Mouse (Mus musculus) erythroblast, embryonic 14.5 days (primary cell): ENCODE results near the gene 1700029P11Rik. TPM values are rescaled to one million over a fixed set of nuclear protein-coding genes. Genes with fewer than 3 reads are reported as not detected.

Experiments
- H3K27me3 ChIP-seq: 2 replicates; pipeline ENCODE4 v1.6.1; 2012; ENCODE audit warnings: inconsistent platforms; ENCODE audit not compliant: control insufficient read depth
- H3K36me3 ChIP-seq: 2 replicates; pipeline ENCODE4 v1.6.1; 2012; ENCODE audit warnings: mild to moderate bottlenecking, inconsistent platforms; ENCODE audit not compliant: control insufficient read depth
- H3K4me1 ChIP-seq: 2 replicates; pipeline ENCODE4 v1.6.1; 2012; ENCODE audit warnings: inconsistent platforms; ENCODE audit not compliant: control insufficient read depth
- H3K4me3 ChIP-seq: replicated peaks from 2 replicates; pipeline ENCODE3; 2012; ENCODE audit warnings: moderate library complexity, mild to moderate bottlenecking, inconsistent platforms
- H3K9me3 ChIP-seq: 2 replicates; pipeline ENCODE4 v1.6.1; 2012; ENCODE audit warnings: low read length, inconsistent platforms, mixed read lengths; ENCODE audit not compliant: control insufficient read depth
- GATA1 ChIP-seq: IDR thresholded peaks from 2 replicates; pipeline ENCODE4 v1.6.1; 2012; ENCODE audit warnings: low read length, inconsistent platforms, mixed read lengths
- TAL1 ChIP-seq: IDR thresholded peaks from 3 replicates; pipeline ENCODE4 v1.6.1; 2012; ENCODE audit warnings: low read length, inconsistent platforms, mixed read lengths
- polyA plus RNA-seq: library from polyadenylated mRNA; stranded (reverse); fragments of >175 nt; gene quantifications from 2 replicates; pipeline ENCODE4 v1.2.3, GENCODE M21; 2012

The 1700029P11Rik gene
- polyA plus RNA-seq, 1 experiment, result not detected

DNA sequence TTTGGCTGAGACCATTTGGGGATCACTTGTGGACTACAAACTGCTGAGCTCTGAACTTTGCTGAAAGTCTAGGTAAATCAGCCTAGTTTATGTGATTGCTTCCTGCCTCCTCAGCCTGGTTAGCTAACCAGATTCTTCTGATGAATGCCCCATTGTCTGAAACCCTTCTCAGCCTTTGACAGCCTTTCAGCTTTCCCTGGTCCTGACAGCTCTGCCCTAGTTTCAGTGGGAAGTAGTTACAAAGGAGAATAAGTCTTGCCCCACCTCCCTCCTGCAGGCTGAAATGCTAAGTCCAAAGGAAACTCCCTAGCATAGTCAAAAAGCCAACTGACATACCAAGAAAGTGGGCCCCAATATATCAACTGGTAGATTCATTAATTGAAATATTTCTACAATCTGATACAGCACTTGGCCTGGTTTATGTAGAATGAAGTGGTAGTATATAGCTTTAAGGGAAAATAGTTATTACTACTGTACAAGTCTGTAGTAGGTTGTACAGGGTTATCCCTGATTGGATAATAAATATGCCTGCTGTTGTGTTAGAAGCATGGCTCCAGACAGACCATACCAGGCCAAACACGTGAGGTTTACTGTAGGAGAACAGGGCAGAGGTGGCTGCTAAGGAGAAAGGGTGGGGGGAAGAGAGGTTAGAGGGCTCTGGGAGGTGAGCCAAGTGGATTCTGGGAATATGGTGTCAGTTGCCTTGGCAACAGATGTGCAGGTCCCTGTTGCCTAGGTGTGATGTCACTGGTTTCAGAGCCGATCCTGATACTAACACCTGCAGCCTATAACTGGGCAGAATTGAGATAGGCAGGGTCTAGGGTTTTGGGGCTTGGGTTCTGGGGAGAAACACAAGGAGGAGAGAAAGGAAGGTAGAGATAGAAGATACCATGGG, 5.2 kb downstream of the 1700029P11Rik start:
- H3K4me3 ChIP-seq, result no peak overlapping the region

GRCm38 (mm10) chr15:81987646-81988045, 7.3 kb downstream of the 1700029P11Rik start, which contains the start of gene Xrcc6:
Gene Xrcc6 (plus strand): TSS chr15:81987835.
- no peak for TF ChIP-seq TAL1
- no peak for TF ChIP-seq GATA1
- H3K9me3 ChIP-seq, result no peaks in the 10 kb centered on the region
- H3K4me3 ChIP-seq, result no peak within 1 kb of the TSS
- H3K36me3 ChIP-seq, result peaks cover 5% of the 10 kb centered on the region
- peaks cover 41% of the 10 kb centered on the region for H3K4me1 ChIP-seq
- H3K27me3 ChIP-seq, result no peaks in the 10 kb centered on the region

More for the DNA sequence above, 5.2 kb downstream of the 1700029P11Rik start:
- H3K9me3 ChIP-seq, result no peaks in the 10 kb centered on the region
- TF ChIP-seq TAL1 (no peak), GATA1 (no peak)
- H3K4me1 ChIP-seq, result peaks cover 21% of the 10 kb centered on the region
- no peaks in the 10 kb centered on the region for H3K27me3 ChIP-seq
- H3K36me3 ChIP-seq, result no peaks in the 10 kb centered on the region

DNA sequence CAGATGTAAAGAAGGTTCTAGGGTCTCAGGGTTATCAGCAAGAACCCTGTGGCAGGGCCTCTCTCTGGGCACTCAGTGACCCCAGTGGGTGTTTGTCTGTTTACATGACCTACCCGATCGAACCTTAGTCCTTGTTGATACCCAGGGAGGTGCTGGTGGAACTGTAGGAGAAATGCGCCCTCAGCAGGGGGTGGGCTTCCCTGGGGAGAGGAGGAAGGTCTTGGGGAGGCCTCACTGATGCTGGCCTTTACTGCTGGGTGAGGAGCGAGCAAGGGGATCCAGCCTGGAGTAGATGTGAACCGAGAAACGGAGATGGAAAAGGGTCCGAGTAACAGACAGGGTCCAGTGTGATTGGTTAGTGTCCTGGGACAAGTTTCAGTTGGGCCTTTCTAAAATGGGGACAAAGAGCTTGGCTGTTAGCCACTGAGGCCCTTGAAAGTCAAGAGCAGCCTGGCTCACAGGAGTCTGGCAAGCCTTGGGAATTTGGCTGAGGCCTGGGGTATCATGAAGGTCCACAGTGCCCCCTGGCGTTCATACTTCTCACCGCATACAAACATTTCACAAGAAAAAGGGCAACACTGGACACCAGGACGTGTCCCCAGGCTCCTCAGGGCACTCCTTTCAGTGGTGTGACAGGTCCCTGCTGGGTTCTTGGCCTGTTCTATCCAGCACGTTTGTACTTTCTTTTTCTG, 9.2 kb downstream of the 1700029P11Rik start:
- Histone ChIP-seq H3K27me3 (no peaks in the 10 kb centered on the region), H3K4me1 (peaks cover 51% of the 10 kb centered on the region), H3K36me3 (peaks cover 19% of the 10 kb centered on the region), H3K4me3 (peak overlapping the region; percentile 12), H3K9me3 (no peaks in the 10 kb centered on the region; the same call in 1 of the 2 replicates)
- TF ChIP-seq TAL1 (no peak), GATA1 (no peak)

DNA sequence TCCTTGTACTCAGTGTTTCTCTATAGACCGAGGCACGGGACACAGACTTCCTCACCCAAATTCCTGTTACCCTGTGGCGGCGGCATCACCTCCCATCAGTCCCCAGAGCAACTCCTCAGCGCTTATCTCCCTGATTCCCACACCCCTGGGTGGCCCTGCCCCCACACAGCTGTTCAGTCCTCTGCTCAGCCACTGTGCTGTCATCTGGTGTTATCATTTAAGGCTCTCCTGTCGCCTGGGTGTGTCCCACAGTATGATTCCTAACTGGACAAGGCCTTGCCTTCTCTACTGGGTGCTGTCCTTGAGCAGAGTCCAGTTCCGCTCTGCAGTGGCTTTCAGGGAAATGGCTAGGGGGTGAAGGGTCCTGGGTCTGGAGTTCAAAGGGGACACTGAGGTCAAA, 10.2 kb downstream of the 1700029P11Rik start:
- H3K27me3 ChIP-seq, result no peaks in the 10 kb centered on the region
- H3K4me1 ChIP-seq, result peaks cover 44% of the 10 kb centered on the region
- H3K36me3 ChIP-seq, result peaks cover 28% of the 10 kb centered on the region
- H3K4me3 ChIP-seq, result peak overlapping the region; percentile 48
- TF ChIP-seq TAL1, result peak; percentile 59; the same call in 2 of the 3 replicates
- TF ChIP-seq GATA1, result peak; percentile 71
- no peaks in the 10 kb centered on the region; the same call in 1 of the 2 replicates for H3K9me3 ChIP-seq

DNA sequence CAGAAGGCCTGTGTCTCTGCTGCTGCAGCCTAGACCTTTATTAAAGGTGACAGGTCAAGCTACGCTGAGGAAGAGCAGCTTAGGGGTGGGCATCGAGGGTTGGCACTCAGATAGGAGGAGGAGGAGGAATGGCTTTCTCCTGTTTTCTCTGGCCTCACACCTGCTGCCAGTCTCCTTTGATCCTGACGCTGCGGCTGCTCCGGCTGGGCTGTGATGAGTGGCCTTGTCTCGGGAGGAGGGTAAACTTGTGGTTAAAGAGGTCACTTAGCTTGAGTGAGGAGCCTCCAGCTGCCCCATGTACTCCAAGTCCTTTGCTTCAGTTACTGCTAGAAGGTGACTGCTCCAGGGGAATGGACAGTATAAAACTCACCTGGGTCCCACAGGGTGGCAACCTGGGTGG, 13.7 kb downstream of the 1700029P11Rik start:
- Histone ChIP-seq H3K36me3 (peaks cover 60% of the 10 kb centered on the region), H3K9me3 (no peaks in the 10 kb centered on the region; the same call in 1 of the 2 replicates), H3K27me3 (no peaks in the 10 kb centered on the region), H3K4me1 (peaks cover 46% of the 10 kb centered on the region), H3K4me3 (no peak overlapping the region)
- TF ChIP-seq GATA1 (no peak), TAL1 (no peak)

GRCm38 (mm10) chr15:82004257-82004656, 23.9 kb downstream of the 1700029P11Rik start:
- Histone ChIP-seq H3K4me3 (no peak overlapping the region), H3K27me3 (no peaks in the 10 kb centered on the region), H3K36me3 (peaks cover 51% of the 10 kb centered on the region), H3K4me1 (peaks cover 37% of the 10 kb centered on the region), H3K9me3 (no peaks in the 10 kb centered on the region)
- no peak for TF ChIP-seq TAL1
- no peak for TF ChIP-seq GATA1

- Histone ChIP-seq H3K4me3 (no peak overlapping the region), H3K27me3 (no peaks in the 10 kb centered on the region), H3K9me3 (no peaks in the 10 kb centered on the region), H3K36me3 (peaks cover 17% of the 10 kb centered on the region), H3K4me1 (peaks cover 40% of the 10 kb centered on the region)
- TF ChIP-seq TAL1 (no peak), GATA1 (no peak)
These were observed 31.6 kb downstream of the 1700029P11Rik start for GRCm38 (mm10) chr15:82011947-82012346.

GRCm38 (mm10) chr15:82014745-82015391, 34.5 kb downstream of the 1700029P11Rik start:
- H3K27me3 ChIP-seq, result no peaks in the 10 kb centered on the region
- no peaks in the 10 kb centered on the region for H3K9me3 ChIP-seq
- peaks cover 25% of the 10 kb centered on the region for H3K36me3 ChIP-seq
- peaks cover 49% of the 10 kb centered on the region for H3K4me1 ChIP-seq
- H3K4me3 ChIP-seq, result peak overlapping the region; percentile 88
- TF ChIP-seq TAL1 (no peak), GATA1 (no peak)
